Mouse (Mus musculus) heart, postnatal 14 days (tissue): Measurements from ENCODE around the gene Ifna16. TPM values are rescaled to one million over a fixed set of nuclear protein-coding genes. Genes with fewer than 3 reads are reported as not detected.

Experiments used
- DNase-seq, 2 experiments: peaks; one replicate each; pipeline ENCODE4 v3.0.0; 2021 to 2022
- intact Hi-C: fragments of 180-260 bp; cut with DNase I; formaldehyde crosslinking; loops from one replicate; pipeline ENCODE4 v1.15.1; 2025
- long read RNA-seq, 2 experiments: library from polyadenylated mRNA; stranded (forward); transcript quantifications; one replicate each; pipeline ENCODE4 v2.0.0; 2021
- total RNA-seq, 2 experiments: library from RNA; stranded (reverse); gene quantifications; 2 replicates each; pipeline ENCODE4 v1.2.3; 2021

The Ifna16 gene
- not detected for total RNA-seq
- long read RNA-seq, experiment 1 = 0 reads
- long read RNA-seq, experiment 2 = 0 reads

DNA sequence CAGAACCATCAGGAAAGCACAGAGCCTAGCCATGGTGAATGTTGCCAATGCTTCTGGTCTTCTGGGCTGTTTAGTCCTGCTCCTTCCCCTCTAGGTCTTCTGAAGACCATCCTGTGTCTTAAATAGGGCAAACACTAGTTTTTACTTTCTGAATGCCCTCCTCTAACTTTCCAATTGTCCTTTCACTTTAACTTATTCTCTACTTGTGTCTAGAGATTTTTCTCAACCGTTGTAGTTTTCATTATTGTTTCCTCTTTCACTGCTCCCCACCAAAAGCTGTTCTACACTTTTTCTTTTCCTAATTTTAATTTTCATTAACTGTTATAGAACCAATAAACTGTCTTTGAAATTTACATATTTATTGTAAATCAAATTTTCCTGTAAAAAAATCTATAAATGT lies at the start of gene Ifna16:
Gene Ifna16 (minus strand): TSS at position 101 of the 400 bp plus-strand sequence.
- no peak for DNase-seq
- intact Hi-C loops = no loop called here

DNA sequence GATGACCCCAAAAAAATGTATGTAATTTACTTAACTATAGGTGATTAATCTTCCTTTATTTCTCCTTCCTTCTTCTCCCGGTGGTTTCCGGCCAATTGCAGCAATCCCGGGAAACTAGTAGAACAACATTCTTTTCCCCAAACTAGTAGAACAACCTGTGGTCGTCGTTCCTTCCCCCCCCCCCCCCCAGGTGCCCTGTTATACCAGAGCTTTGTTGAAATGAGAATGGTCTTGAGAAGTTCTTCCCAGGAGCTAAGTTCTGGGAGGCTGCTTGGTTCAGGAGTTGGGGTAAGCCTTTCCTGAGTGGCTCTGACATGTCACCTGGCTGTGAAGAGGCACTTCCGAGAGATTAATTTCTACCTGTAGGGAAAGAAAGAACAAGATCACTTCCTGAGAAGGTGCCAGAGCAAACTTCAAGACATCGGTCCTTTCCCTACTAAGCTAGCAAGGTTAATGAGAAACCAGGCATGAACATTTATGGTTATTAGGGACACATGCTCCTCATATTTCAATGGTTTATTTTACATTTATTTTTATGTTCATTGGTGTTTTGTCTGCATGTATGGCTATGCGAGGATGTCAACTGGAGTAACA lies 46.9 kb upstream of the Ifna16 start:
- no peak for DNase-seq
- intact Hi-C loops = no loop called here

DNA sequence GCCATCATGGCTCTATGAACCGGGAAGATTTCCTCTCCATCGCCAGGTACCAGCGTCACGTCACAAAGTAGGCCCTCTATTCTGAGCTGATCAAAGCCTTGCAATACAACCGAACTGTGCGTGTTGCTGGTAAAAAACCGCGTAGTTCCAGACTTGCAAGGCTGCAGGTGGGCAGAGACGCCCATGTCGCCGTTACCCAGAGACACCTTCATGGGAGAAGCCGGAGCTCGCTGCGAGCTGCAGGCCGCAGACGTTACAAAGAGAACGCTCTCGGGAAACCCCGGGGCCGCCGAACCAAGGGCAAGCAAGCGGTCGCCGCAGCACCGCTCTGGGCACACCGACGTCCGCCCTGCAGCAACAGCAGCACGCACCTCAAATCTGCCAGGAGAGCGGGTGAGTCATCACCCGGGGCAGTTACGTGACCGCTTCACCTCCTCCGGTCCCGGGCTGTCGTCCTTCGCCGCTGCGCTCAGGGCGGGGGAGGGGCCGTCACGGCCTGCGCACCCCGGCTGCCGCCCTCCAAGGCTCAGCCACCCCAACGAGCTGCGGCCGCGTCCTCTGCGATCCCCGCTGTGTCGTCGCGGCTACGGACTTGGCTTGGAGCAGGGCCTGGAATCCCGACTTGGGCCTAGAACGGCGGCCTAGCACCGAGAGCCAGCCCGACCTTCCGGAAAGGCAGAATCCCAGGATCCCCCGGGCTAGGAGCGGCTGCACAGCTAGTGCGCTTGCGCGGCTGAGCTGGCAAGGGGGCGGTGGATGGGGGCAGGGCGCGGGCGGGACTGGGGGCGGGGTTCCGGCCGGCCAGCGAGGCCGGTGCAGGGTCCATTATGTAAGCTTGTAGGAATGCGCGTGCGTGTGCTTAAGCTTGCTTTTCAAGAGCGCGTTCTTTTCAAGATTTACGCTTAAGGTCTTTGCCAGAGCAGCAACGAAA lies 45.3 kb upstream of the Ifna16 start, which contains the start of the genes Gm26566 and Klhl9:
Gene Gm26566 (plus strand): TSS at position 15 of the 931 bp plus-strand sequence.
Gene Klhl9 (minus strand): TSS at position 675 of the 931 bp plus-strand sequence.
- peak; percentile 93 to 95 for DNase-seq
- intact Hi-C loops = no loop called here

DNA sequence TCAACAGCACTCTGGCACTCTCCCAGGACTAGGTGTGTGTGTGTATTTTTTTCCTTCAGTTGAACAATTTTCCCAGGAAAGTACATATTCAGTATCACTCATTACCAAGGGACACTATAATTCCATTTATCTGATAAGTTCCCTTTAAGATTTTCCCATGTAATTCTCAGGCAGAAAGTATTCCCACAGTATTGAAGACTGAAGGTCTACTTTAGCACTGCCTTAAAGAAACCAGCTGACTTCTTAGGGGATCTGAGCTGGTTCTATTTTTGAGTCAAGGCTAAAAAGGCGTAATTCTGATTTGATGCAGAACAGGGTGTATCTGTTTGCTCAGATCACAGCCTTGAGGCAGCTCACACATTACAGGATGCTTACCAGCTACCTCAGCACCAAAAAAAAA lies 42.0 kb upstream of the Ifna16 start:
- no peak for DNase-seq
- intact Hi-C loops = no loop called here

DNA sequence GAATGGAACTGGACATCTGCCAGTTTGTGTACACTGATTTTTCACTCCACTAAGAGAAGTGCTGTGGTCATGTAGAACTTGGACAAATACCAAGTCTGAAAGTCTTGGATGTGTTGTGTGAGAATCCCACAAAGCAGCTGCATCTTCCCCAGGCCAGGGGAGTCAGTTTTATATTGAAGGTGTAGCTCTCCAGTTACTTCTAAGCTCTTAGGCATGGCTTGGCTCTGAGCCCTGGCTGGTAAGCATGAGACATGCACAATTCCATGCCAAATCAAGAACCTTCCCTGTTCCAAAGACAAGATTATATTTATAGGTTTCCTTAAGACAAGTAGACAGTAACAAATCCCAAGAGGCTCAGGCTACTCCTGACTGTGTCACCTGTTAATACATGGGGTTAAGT lies 38.3 kb upstream of the Ifna16 start:
- intact Hi-C loops = no loop called here
- no peak for DNase-seq

DNA sequence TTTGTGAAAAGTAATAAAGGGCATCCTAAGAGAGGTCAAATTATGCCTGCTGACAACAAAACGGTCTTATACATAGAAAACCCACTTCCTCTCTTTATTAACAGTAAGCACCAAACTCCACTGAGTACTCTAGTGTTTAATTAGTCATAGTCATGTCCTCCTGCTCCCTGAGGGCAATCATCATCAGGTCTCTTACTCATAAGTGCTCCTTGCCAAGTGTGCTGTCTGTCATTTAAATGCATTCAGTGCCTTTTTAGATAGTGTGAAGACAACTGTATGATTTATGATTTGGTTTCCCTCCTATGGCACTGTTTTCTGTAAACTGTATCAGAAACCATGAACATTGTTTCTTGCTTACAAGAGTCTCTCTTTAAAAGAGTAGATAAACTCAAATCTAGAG lies 37.6 kb upstream of the Ifna16 start:
- no peak for DNase-seq
- intact Hi-C loops = no loop called here

DNA sequence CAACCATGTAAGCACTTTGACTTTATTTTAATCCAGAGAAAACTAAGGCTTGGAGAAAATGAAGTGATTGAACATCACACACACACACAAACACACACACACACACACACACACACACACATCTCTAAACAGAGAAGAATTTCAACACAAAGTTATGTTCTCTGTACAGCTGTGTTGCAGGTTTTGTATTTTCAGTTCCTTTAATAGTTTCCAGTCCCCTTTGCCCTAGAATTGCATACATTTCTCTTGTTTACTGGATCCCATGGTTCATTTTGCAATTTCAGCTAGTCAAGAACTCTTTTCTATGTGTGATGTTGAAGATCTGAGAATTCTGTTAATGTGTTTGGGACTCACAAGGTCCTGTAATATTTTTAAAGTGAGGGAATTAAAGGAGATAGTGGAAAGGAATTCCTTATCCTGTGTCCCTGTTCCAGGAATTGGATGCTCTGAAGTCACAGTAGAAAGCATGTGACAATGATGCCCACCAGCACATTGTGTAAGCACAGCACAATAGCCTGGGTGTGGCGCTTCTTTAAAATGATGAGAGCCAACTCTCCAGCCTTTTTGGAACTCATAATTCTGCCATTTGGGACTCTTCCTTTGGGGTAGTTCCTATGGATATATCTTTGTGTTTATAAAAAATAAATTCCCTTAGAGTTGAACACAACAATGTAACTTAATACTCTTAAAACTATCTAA lies 30.6 kb upstream of the Ifna16 start:
- DNase-seq = no peak
- intact Hi-C loops = no loop called here

DNA sequence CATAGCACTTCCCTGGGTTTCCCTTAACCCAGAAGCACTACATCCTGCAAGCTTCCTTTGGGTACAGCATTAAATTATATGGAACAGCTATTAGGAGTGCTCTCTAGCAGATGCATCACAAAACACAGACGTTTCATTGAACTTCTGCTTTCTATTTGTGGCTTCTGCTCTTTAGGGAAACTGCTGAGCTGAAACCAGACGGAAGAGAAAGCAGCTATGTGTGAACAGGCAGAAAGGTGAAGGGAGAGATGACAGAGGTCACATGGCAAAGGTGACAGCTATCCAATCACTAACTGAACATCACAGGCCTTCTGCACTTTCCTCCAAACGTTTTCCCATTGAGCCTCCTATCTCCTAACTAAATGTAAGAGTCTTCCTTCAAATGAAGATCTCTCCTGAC lies 29.2 kb upstream of the Ifna16 start:
- no peak for DNase-seq
- intact Hi-C loops = no loop called here

DNA sequence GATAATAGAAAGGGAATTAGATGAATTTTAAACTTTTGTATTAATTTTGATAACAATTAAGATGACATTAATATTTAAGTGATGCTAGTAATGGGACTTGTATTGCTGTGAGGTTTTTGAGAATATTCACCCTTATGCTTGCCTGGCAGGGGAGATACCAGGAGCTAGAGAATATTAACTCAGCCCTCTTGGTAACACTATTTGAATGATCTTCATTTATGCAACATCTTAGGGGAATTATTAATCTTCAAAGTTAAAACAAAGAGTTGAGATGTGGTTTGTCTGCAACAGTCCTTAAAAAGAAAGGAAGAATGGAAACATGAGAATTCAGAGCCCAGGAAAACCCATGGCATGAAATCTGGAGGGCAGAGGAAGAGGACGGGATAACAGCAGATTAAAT lies 22.6 kb upstream of the Ifna16 start:
- intact Hi-C loops = no loop called here

DNA sequence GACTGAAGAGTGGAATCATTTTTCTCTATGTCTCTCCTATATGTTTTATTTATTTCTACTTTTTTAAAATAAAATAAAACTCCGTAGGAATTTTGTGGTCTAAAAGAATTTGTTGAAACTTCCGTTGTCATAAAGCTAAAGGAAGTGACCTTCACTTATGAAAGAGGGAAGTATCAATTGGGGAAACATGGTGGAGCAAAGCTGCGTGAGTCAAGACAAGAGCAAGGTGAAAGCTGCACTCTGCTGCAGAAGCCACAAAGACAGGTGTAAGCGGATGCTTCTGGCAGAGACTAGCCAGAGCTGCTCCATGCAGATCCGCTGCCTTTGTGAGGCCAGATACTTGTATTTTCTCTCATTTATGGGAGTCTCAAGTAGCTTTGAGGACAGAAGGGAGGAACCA lies 22.1 kb upstream of the Ifna16 start:
- intact Hi-C loops = no loop called here
- no peak for DNase-seq

More for the DNA sequence above, 22.6 kb upstream of the Ifna16 start:
- DNase-seq = no peak

DNA sequence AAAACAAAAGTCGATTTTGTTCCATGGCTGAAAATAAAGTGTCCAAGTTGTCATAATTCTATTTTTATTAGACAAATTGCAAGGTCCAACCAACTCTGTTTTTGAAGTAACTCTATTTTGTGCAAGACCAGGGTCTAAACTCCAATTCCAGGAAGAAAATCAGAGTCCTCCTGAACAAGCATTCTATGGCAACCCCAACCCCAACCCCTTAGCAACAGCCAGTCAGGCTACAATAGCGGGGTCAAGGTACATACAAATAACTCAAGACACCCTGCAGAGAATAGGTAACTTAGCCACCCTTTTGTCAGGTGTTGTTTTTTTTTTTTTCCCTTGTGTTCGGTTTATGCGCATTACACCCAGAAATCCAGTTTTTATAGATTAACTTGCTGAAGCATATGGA lies 21.0 kb upstream of the Ifna16 start:
- no peak for DNase-seq
- intact Hi-C loops = no loop called here

DNA sequence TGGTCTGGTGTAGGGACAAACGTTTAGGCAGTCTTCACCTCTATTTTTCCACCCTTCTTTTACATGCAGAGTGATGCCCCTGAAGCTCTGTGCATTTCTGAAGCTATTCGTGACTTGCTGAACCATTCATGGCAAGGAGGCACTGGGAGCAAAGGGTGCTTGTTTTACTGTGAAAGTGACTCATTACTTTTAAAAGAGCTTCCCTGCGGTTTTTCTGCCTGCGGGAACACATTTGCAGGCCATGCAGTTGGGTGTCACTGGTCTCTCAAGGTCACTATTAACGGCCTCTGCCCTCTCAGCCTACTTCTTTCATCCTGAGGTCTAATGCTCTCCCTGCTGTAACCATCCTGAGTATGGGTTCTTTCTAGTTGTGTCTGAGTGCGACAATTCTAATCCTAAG lies 20.4 kb upstream of the Ifna16 start:
- no peak for DNase-seq
- intact Hi-C loops = no loop called here

DNA sequence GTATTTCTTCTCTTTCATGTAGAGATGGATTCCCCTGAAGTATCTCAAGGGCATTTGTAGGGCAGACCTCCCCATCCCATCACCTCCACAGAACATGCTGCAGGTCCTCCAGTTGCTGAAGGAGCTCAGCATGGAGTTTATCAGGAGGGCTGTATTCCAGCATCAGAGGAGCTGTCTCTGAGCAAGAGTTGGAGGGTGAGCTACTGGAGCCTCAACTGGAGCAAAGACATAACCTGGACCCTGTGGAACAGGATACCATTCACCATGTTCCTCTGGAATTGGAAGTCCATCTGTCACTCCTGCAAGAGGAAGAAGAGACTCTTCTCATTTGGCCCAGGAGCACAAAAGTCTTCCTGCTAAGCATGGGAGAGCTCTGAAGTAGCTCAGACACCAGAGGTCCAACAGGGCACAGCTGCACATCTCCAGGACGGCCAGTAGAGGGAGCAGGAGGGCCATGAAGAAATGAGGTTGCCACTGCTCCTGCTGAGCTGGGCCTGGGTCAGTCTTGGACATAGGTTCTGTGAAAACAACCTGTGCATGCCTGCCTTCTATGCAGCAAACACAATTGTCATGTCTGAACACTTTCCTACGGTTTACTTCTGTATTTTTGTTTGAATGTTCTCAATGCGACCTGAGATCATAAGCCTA lies 19.6 kb upstream of the Ifna16 start:
- intact Hi-C loops = loop anchor here (1.0 kb wide), 1 partner anchor 31 kb away; no protein-coding TSS in a partner anchor
- peak; percentile 81 to 88 for DNase-seq

DNA sequence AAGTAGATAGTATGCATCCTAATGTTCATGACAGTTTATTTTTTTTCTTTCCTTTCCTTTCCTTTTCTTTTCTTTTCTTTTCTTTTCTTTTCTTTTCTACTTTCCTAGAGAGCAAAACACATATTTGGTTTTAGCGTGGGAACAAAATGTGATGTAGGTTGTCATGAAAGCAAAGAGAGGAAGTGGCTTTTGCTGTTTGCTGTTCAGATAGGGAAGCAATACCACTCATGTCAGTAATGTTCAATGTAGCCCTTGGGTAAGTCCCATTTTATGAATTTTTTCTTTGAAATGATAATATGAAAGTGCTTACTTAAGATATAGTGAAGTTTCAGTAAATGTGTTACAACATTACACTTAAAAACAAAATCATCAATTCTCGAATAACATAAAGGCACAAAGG lies 16.7 kb upstream of the Ifna16 start:
- no peak for DNase-seq
- intact Hi-C loops = no loop called here

DNA sequence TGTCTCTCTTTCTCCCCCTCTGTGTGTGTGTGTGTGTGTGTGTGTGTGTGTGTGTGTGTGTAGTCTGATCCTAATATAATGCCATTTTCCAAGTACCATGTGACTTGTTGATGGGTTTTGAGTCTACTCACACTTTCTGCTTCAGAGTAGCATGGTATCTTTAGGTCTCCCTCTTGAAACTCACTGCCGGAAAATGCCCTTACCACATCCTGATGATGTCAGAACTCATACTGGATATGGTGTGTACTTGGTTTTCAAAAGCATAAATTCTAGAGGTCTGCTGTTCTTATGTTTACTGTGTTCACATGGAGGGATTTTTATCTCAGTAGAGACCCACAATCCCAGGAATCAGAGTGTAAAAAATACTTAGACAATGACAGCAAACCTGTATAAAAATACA lies 15.8 kb upstream of the Ifna16 start:
- no peak for DNase-seq
- intact Hi-C loops = no loop called here

DNA sequence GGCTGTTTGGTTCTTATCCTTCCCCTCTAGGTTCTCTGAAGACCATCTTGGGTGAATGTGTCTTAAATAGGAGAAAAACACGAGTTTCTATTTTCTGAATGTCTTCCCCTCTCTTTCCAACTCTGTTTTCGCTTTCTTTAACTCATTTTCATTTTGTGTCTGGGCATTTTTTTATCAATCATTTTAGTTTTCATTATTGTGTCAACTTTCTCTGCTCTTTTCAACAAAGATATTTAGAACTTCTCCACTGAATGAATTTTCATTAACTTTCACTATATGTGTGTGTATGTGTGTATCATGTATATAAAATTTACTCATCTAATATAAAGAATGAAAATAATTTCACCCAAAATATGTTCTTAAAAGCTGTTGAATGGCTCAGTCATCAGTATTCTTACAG lies 14.5 kb upstream of the Ifna16 start, which contains the start of gene Ifnab:
Gene Ifnab (minus strand): TSS at position 101 of the 400 bp plus-strand sequence.
- intact Hi-C loops = no loop called here
- DNase-seq = no peak

DNA sequence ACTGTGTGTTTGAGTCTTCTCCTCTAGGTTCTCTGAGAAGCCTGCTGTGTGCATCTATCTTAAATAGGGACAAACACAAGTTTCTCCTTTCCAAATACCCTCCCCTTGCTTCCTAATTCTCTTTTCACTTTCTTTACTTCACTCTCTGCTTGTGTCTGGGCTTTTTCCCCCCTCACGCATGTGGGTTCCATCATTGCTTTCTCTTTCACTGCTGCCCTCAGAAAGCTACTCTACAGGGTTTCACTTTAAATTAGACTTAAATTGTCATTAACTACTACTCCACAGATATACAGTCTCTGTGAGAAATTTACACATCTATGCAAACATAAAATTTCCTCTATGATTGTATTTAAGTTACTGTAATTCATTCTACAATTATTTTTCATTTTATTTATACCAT lies 7.1 kb upstream of the Ifna16 start, which contains the start of gene Ifna2:
Gene Ifna2 (minus strand): TSS at position 101 of the 400 bp plus-strand sequence.
- intact Hi-C loops = loop anchor here (5.0 kb wide), 1 partner anchor 133 kb away; the partner anchor contains the start of genes Ifna11 and Ifna7
- no peak for DNase-seq

DNA sequence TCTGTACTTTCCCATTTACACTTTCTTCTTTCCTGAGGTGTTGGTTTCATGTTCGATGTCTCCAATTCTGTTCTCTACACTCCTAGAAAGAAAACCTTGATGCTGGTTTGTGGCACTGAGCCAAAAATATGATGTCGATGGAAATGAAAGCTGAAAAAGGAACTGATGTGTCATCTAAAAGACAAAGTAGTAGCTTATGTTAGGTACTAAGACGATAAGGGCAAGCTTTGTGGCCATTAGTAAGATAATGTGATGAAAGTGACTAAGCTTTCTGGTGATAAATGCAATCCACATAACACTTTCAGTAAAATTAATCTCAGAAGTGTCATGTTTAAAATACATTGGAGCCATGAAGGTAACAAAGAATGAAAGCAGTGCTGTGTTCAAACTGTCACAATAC lies 4.6 kb upstream of the Ifna16 start:
- no peak for DNase-seq
- intact Hi-C loops = loop anchor here (5.0 kb wide), 1 partner anchor 136 kb away; the partner anchor contains the start of genes Ifna11 and Ifna7

DNA sequence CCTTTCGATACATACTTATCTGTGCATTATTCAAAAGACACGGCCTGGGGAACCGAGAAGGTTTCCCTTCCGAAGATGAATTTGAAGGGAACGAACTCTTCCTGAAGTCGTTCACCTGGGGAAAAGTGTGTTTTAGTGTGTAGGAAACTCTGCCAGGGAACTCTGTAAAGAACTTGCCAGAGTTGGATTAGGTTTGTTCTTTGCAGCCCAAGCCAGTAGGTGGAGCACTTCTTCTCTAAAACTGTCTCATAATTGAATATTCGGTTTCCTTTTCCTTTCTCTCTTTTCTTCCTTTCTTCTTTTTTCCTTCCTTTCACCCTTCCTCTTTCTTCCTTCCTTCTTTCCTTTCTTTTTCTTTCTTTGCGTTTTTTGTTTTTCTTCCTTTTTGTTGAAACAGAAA lies 3.6 kb upstream of the Ifna16 start:
- intact Hi-C loops = loop anchor here (5.0 kb wide), 1 partner anchor 137 kb away; the partner anchor contains the start of genes Ifna11 and Ifna7
- DNase-seq = peak in 1 of 2 experiments; percentile 20

DNA sequence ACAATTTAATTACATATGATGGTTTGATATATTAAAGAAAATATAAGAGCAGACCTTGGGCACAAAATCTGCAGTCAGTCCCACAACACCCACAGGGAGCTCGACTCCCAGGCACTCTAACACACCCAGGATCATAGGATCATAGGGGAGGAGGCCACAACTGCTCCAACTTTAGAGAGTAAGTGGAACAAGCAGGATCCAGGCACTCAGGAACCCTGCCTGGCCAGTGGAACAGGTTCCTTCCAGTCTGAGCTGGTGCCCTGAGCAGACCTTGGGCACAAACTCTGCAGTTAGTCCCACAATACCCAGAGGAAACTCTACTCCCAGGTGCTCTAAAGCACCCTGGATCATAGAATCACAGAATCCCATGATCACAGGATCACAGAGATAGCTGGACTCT lies 21.3 kb downstream of the Ifna16 start:
- intact Hi-C loops = no loop called here
- DNase-seq = no peak
